Mouse (Mus musculus) brain, embryonic 14.5 days (tissue): ENCODE measurements around the gene Cldn20.

Experiments
- CTCF ChIP-seq: fragments of 200-500 bp; IDR thresholded peaks from 2 replicates; pipeline ENCODE4 v1.5.1; 2012; ENCODE audit warnings: inconsistent platforms, mild to moderate bottlenecking, moderate library complexity, borderline replicate concordance; ENCODE audit not compliant: insufficient read depth, insufficient read length; ENCODE audit errors: extremely low read depth
- POLR2A ChIP-seq: fragments of 200-500 bp; IDR thresholded peaks from 2 replicates; pipeline ENCODE4 v1.6.1; 2012; ENCODE audit warnings: mild to moderate bottlenecking, inconsistent platforms, borderline replicate concordance; ENCODE audit not compliant: poor library complexity, insufficient read depth, insufficient read length, severe bottlenecking; ENCODE audit errors: extremely low read depth

GRCm38 (mm10) chr17:3498580-3498979 lies 33.8 kb upstream of the Cldn20 start:
- no peak for TF ChIP-seq CTCF
- no peak for TF ChIP-seq POLR2A
